Mouse (Mus musculus): ENCODE data around the gene Myo15. TPM values are rescaled to one million over a fixed set of nuclear protein-coding genes. Genes with fewer than 3 reads are reported as not detected.
"Not testable (repeated sequence)": the region's sequence is repeated elsewhere in the genome, so short reads cannot be mapped to it uniquely, and the experiment has no call there.

Gene Myo15
- polyA plus RNA-seq, 1 experiment from 2014 or later: 0.21 TPM

DNA sequence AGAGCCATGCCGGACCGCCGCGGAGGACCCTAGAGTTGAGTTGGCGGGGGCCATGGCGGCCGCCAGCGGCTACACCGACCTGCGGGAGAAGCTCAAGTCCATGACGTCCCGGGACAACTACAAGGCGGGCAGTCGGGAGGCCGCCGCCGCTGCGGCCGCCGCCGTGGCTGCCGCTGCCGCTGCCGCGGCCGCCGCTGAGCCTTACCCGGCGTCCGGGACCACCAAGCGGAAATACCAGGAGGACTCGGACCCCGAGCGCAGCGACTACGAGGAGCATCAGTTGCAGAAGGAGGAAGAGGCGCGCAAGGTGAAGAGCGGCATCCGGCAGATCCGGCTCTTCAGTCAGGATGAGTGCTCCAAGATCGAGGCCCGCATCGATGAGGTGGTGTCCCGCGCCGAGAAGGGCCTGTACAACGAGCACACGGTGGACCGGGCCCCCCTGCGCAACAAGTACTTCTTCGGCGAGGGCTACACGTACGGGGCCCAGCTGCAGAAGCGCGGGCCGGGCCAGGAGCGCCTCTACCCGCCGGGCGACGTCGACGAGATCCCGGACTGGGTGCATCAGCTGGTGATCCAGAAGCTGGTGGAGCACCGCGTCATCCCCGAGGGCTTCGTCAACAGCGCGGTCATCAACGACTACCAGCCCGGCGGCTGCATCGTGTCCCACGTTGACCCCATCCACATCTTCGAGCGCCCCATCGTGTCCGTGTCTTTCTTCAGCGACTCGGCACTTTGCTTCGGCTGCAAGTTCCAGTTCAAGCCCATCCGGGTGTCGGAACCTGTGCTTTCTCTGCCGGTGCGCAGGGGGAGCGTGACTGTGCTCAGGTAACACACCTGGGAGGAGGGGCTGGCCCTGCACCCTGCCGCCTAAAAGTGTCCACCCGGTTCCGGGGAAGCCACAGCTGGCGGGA, 69.5 kb downstream of the Myo15 start:
- peak overlapping the region; percentile 100 for H3K4me2 ChIP-seq
- peak; percentile 15 for ATAC-seq (ENCODE audit: low read depth)

DNA sequence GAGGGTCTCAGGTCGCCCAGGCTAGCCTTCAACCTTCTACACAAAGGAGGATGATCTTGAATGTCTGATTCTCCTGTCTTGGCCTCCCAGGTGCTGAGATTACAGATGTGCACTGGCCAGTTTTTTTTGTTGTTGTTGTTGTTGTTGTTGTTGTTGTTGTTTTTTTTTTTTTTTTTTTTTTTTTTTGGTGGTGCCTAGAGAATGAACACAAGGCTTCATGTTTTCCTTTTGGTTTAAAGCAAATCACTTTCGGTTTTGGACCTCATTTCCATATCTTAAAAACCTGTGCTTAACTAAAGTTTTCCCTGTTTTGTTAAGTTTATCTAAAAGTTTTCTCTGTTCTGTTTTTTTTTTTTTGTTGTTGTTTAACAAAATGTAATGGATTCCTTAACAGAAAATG, 70.4 kb downstream of the Myo15 start:
- no peak for ATAC-seq (ENCODE audit: low read depth)
- Histone ChIP-seq H3K4me1 (replicated peaks) (peaks cover 73% of the 10 kb centered on the region), H3K9ac (peak overlapping the region; percentile 95), H3K27me3 (no peaks in the 10 kb centered on the region), H3K27ac (replicated peaks) (no peak overlapping the region), H3K4me2 (peak overlapping the region; percentile 100), H3K36me3 (peaks cover 9% of the 10 kb centered on the region; the same call in 1 of the 2 replicates), H3K4me3 (peak overlapping the region; percentile 92), H3K9me3 (no peaks in the 10 kb centered on the region)
- 11% methylated on average over 2 of the region's 2 CpGs for WGBS

More for the DNA sequence above, 69.5 kb downstream of the Myo15 start:
- Histone ChIP-seq H3K27me3 (no peaks in the 10 kb centered on the region), H3K27ac (replicated peaks) (peak overlapping the region; percentile 99), H3K36me3 (peaks cover 9% of the 10 kb centered on the region; the same call in 1 of the 2 replicates), H3K4me1 (replicated peaks) (peaks cover 63% of the 10 kb centered on the region), H3K9me3 (no peaks in the 10 kb centered on the region), H3K9ac (peak overlapping the region; percentile 95), H3K4me3 (peak overlapping the region; percentile 92)
- under 1% methylated on average over 90 of the region's 93 CpGs for WGBS

DNA sequence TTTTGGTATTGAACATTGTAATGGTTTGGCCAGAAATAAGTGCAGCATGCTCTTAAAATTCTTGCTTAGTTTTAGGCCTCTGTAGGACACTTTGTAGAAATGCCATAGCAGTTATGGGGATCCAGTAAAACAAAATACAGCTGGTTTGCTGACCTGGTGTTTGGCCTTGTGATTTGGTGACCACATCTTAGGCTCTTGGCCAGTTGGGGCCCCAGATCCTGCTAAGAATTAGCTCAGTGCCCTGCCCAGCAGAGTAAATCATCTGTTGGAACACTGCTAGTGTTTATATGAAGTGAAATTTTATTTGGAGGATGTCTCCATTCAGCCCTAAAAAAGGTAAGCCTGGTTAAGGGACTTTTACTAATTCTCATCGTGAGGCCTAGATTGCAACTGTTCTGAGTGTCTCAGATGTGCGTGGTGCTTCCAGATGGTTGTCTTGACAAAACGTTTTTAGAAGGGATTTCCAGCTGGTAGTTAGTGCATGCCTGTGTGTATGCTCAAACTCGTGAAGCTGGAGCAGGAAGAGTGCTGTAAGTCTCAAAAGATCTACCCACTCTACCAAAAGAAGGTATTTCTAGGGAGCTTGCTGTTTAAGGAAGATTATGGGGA, 71.0 kb downstream of the Myo15 start:
- Histone ChIP-seq H3K4me3 (peak overlapping the region; percentile 92), H3K9me3 (no peaks in the 10 kb centered on the region), H3K9ac (peak overlapping the region; percentile 60), H3K27me3 (no peaks in the 10 kb centered on the region), H3K4me1 (replicated peaks) (peaks cover 77% of the 10 kb centered on the region), H3K27ac (replicated peaks) (no peak overlapping the region), H3K36me3 (peaks cover 9% of the 10 kb centered on the region; the same call in 1 of the 2 replicates), H3K4me2 (peak overlapping the region; percentile 100)
- no peak for ATAC-seq (ENCODE audit: low read depth)
- 9% methylated on average over 4 of the region's 4 CpGs for WGBS

DNA sequence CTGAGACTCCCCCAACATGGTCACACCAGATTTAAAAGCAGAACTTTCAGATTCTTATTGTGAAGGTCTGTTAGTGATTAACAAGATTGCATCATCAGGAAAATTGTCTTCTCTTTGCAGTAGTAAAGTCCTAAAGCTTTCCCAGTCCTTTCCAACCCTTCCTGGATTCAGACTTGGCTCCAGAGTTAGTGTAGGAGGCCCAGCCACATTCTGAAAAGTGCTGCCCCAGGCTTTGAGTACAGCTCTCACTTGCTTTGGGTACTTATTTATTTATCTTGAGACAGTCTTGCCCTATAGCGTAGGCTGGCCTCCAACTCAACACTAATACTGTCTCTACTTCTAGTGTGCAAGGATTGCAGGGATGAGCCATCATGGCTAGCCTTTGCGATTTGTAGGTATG, 71.6 kb downstream of the Myo15 start:
- no peak for ATAC-seq (ENCODE audit: low read depth)
- 84% methylated on average over 2 of the region's 2 CpGs for WGBS
- H3K4me1 ChIP-seq (replicated peaks): peaks cover 77% of the 10 kb centered on the region
- peak overlapping the region; percentile 60; the same call in 1 of the 2 replicates for H3K9ac ChIP-seq
- H3K36me3 ChIP-seq: peaks cover 9% of the 10 kb centered on the region; the same call in 1 of the 2 replicates
- H3K4me3 ChIP-seq: peak overlapping the region; percentile 92
- H3K4me2 ChIP-seq: peak overlapping the region; percentile 100
- H3K27me3 ChIP-seq: no peaks in the 10 kb centered on the region
- H3K9me3 ChIP-seq: no peaks in the 10 kb centered on the region
- no peak overlapping the region for H3K27ac ChIP-seq (replicated peaks)

DNA sequence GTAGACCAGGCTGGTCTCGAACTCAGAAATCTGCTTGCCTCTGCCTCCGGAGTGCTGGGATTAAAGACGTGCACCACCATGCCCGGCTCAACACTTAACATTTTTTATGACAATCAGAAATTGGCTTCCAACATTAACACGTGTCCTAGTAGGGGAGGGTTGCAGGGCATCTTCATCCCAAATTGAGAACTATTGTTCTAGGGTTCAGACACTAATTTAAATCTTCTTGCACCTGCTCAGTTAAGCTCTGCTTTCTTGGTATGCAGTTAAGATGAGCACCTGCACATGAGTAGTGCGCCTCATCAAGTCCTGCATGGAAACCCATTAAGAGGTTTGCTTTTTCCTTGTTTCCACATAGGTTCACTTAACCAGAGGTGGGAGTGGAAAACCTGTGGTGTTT, 72.7 kb downstream of the Myo15 start:
- Histone ChIP-seq H3K4me1 (replicated peaks) (peaks cover 69% of the 10 kb centered on the region), H3K4me2 (peak overlapping the region; percentile 100; the same call in 1 of the 2 replicates)
- WGBS: 89% methylated on average over 6 of the region's 6 CpGs

DNA sequence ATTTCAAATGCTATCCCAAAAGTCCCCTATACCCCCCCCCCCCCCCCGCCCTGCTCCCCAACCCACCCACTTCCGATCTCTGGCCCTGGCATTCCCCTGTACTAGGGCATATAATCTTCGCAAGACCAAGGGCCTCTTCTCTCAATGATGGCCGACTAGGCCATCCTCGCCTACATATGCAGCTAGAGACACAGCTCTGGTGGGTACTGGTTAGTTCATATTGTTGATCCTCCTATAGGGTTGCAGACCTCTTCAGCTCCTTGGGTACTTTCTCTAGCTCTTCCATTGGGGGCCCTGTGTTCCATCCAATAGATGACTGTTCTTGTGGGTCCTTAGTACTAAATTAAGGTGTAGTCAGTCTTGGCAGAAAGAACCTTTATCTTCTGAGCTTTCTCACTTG, 74.1 kb downstream of the Myo15 start:
- H3K4me2 ChIP-seq; H3K27ac ChIP-seq (replicated peaks); H3K4me3 ChIP-seq; H3K9me3 ChIP-seq; H3K27me3 ChIP-seq; H3K9ac ChIP-seq; ATAC-seq (ENCODE audit: low read depth): not testable (repeated sequence)
- Histone ChIP-seq H3K4me1 (replicated peaks) (peaks cover 69% of the 10 kb centered on the region), H3K36me3 (peaks cover 21% of the 10 kb centered on the region)
- WGBS: 92% methylated on average over 4 of the region's 5 CpGs

More for the DNA sequence above, 72.7 kb downstream of the Myo15 start:
- Histone ChIP-seq H3K36me3 (peaks cover 9% of the 10 kb centered on the region; the same call in 1 of the 2 replicates), H3K4me3 (no peak overlapping the region), H3K27ac (replicated peaks) (no peak overlapping the region), H3K9ac (no peak overlapping the region), H3K9me3 (no peaks in the 10 kb centered on the region), H3K27me3 (no peaks in the 10 kb centered on the region)
- ATAC-seq (ENCODE audit: low read depth): no peak

DNA sequence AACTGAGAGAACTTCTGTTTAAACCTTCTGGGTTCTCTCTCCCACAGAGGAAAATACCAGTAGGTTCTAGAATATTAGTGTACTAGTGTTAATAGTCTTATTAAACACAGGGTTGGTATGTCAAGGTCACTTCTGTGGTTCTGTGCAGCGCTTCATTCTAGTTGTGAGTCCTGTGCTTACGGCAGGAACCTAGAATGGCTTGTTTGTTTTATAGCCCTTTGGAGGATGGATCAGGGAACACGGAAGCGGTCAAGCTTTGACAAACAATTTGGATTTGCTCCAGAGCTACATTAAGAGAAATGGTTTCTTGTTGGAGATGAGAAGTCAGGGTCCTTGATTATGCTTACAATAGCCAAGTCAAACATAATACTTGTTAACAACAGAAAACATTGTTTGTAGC, 76.3 kb downstream of the Myo15 start:
- H3K9ac ChIP-seq: no peak overlapping the region
- peaks cover 41% of the 10 kb centered on the region for H3K36me3 ChIP-seq
- no peak overlapping the region for H3K4me2 ChIP-seq
- no peaks in the 10 kb centered on the region for H3K27me3 ChIP-seq
- ATAC-seq (ENCODE audit: low read depth): no peak
- peaks cover 54% of the 10 kb centered on the region for H3K4me1 ChIP-seq (replicated peaks)
- H3K27ac ChIP-seq (replicated peaks): no peak overlapping the region
- no peaks in the 10 kb centered on the region for H3K9me3 ChIP-seq
- no peak overlapping the region for H3K4me3 ChIP-seq
- 52% methylated on average over 4 of the region's 4 CpGs for WGBS

DNA sequence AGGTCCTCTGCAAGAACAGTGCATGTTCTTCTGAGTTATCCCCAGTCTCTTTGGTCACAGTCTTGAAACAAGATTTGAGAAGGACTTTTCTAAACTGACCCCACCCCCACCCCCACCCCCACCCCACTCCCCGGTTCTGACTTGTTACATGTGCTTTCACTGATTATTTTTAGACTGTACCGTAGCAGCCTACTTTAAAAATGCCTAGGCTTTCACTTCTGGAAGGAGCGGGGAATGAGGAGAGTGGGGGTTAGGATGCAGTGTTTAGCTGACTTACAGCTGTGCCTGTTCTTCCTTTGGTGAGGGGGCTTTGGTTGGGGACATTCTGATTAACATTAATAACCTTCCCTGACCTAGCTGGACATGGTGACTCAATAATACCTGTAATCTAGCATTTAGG, 79.0 kb downstream of the Myo15 start:
- no peak overlapping the region for H3K4me3 ChIP-seq
- H3K9me3 ChIP-seq: no peaks in the 10 kb centered on the region
- no peak overlapping the region for H3K4me2 ChIP-seq
- H3K27me3 ChIP-seq: no peaks in the 10 kb centered on the region
- no peak overlapping the region for H3K27ac ChIP-seq (replicated peaks)
- peaks cover 28% of the 10 kb centered on the region for H3K4me1 ChIP-seq (replicated peaks)
- ATAC-seq (ENCODE audit: low read depth): no peak
- H3K36me3 ChIP-seq: peaks cover 58% of the 10 kb centered on the region
- 98% methylated on average over 3 of the region's 3 CpGs for WGBS
- H3K9ac ChIP-seq: no peak overlapping the region

DNA sequence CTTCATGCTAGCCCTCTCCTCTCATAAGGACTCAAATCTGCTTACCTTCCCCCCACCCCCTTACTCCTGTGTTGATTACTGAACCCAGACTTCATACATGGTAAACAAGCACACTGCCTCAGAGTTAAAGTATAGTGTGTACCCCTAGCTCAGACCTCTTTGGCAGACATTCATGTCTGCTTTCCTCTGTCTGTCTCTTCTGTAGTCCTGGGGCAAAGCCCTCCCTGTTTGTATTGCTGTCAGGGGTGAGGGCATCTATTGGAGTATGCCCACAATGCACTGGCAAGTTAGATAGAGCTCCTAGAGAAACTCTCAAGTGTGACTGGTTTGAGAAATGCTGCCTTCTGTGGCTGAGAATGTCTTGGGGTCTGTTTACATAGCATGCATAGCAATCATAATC, 84.0 kb downstream of the Myo15 start:
- H3K36me3 ChIP-seq: peaks cover 92% of the 10 kb centered on the region
- H3K9me3 ChIP-seq: no peaks in the 10 kb centered on the region
- ATAC-seq (ENCODE audit: low read depth): no peak
- H3K4me1 ChIP-seq (replicated peaks): no peaks in the 10 kb centered on the region
- no peak overlapping the region for H3K4me3 ChIP-seq
- H3K27me3 ChIP-seq: no peaks in the 10 kb centered on the region
- H3K9ac ChIP-seq: no peak overlapping the region
- H3K27ac ChIP-seq (replicated peaks): no peak overlapping the region
- H3K4me2 ChIP-seq: no peak overlapping the region

DNA sequence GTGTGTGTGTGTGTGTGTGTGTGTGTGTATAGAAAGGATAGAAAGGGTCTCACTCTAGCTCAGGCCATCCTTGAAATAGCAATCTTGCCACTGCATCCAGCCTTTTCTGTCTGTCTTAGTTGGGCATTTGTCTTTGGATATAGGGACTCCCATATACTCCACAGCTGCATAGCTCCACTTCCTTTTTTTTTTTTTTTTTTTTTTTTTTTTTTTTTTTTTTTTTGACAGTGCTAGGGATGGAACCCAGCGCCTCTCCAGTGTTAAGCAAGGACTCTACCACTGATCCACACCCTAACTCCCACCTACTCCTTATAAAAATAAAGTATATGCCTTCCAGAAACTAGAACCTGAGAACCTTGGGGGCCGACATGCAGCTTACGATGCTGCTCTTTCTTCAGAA, 88.5 kb downstream of the Myo15 start:
- no peak overlapping the region for H3K4me2 ChIP-seq
- H3K4me3 ChIP-seq: no peak overlapping the region
- H3K27me3 ChIP-seq: no peaks in the 10 kb centered on the region
- H3K9ac ChIP-seq: no peak overlapping the region
- H3K36me3 ChIP-seq: peaks cover 57% of the 10 kb centered on the region
- 92% methylated on average over 3 of the region's 3 CpGs for WGBS
- no peak for ATAC-seq (ENCODE audit: low read depth)
- no peaks in the 10 kb centered on the region for H3K9me3 ChIP-seq
- H3K4me1 ChIP-seq (replicated peaks): no peaks in the 10 kb centered on the region
- no peak overlapping the region for H3K27ac ChIP-seq (replicated peaks)

DNA sequence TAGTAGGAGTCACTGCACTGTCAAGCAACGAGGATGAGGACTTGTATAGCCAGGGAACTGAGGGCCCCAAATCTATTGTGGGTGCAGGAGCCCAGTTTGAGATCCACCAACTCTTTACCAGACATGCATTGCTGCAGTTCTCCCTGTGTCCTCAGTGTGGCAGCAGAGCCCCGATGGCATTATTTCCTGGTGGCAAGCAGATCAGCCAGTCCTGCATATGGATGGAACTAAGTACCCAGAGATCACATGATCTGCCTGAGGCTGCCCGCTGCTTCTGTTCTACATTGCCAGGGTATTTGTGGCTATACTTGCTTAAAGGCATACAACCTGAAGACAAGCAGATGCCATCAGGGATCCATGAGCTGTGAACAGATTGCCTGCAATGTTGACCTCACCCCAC, 90.2 kb downstream of the Myo15 start:
- 5% methylated on average over 3 of the region's 3 CpGs for WGBS
- ATAC-seq (ENCODE audit: low read depth): peak; percentile 43; the same call in 1 of the 2 replicates

DNA sequence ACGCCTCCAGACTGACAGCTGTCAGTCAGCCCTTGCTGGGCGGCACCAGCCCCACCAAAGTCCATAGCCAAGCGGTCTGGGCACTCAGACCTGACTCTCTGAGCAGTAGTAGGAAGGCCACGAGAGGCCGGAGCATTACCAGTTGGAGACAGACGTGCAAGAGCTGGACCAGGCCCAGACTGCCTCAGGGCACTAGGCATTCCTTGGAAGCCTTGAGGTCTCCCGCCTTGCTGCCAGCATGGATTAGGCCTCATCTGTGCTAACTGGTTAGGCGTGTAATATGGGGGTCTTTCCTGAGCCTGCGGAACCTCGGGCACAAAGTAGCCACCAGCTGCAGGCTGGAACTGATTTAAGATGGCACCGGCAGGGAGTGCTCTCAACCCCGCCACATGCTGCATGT, 104.9 kb downstream of the Myo15 start:
- H3K36me3 ChIP-seq; H3K27me3 ChIP-seq; ATAC-seq (ENCODE audit: low read depth); H3K9ac ChIP-seq; H3K4me3 ChIP-seq; H3K27ac ChIP-seq (replicated peaks); H3K4me2 ChIP-seq; H3K4me1 ChIP-seq (replicated peaks); H3K9me3 ChIP-seq: not testable (repeated sequence)
- 75% methylated on average over 11 of the region's 12 CpGs for WGBS

More for the DNA sequence above, 90.2 kb downstream of the Myo15 start:
- Histone ChIP-seq H3K4me3 (no peak overlapping the region), H3K27me3 (no peaks in the 10 kb centered on the region), H3K9me3 (no peaks in the 10 kb centered on the region), H3K9ac (no peak overlapping the region), H3K4me1 (replicated peaks) (no peaks in the 10 kb centered on the region), H3K36me3 (peaks cover 40% of the 10 kb centered on the region), H3K27ac (replicated peaks) (no peak overlapping the region), H3K4me2 (no peak overlapping the region)
